Mouse (Mus musculus) cortical plate, adult 2 months (tissue): ENCODE measurements around the gene Timm13.

Experiments
- CTCF ChIP-seq: fragments of 200-500 bp; IDR thresholded peaks from 2 replicates; pipeline ENCODE4 v1.5.1; 2011; ENCODE audit warnings: mild to moderate bottlenecking, control low read depth, low read length; ENCODE audit not compliant: insufficient read depth; ENCODE audit errors: extremely low read depth
- POLR2A ChIP-seq: fragments of 200-500 bp; IDR thresholded peaks from 2 replicates; pipeline ENCODE4 v1.6.1; 2011; ENCODE audit warnings: mild to moderate bottlenecking, low read length, control low read depth; ENCODE audit not compliant: insufficient read depth; ENCODE audit errors: extremely low read depth

- no peak for TF ChIP-seq CTCF
- no peak; the same call in 1 of the 2 replicates for TF ChIP-seq POLR2A
Observed at GRCm38 (mm10) chr10:80932206-80932605, 31.4 kb upstream of the Timm13 start.
